Mouse (Mus musculus): ENCODE measurements around the gene Med27. TPM values are rescaled to one million over a fixed set of nuclear protein-coding genes. Genes with fewer than 3 reads are reported as not detected.

Med27 gene
- polyA plus RNA-seq, 1 experiment from 2014 or later: 57.9 TPM

DNA sequence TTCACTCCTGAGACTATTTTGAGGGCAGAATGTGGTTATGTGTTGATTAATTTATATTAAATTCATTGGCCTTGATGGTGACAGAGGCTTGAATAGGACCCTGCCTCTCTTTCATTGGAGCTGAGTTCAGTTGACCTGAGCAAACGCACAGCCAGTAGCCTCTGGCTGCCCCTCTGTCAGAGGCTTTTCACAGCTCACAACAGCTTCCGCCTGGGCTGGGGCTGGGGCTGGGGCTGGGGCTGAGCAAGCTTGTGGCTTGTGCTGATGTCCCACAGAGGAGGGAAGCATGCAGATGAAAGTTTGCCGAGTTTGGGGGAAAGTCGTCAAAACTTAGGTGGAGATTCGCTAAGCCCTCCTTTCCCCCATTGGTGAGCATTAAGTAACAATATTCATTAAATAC is 72.8 kb downstream of the Med27 start:
- no peaks in the 10 kb centered on the region for H3K9me3 ChIP-seq
- H3K27me3 ChIP-seq (replicated peaks; ENCODE audit: low read depth, poor library complexity, severe bottlenecking): no peaks in the 10 kb centered on the region
- H3K4me1 ChIP-seq: peaks cover 22% of the 10 kb centered on the region
- H3K36me3 ChIP-seq (replicated peaks): no peaks in the 10 kb centered on the region
- WGBS: 34% methylated on average over 5 of the region's 5 CpGs
- no peak for DNase-seq (ENCODE audit: low spot score)
- H3K4me3 ChIP-seq: no peak overlapping the region
- no peak overlapping the region for H3K27ac ChIP-seq (replicated peaks)

DNA sequence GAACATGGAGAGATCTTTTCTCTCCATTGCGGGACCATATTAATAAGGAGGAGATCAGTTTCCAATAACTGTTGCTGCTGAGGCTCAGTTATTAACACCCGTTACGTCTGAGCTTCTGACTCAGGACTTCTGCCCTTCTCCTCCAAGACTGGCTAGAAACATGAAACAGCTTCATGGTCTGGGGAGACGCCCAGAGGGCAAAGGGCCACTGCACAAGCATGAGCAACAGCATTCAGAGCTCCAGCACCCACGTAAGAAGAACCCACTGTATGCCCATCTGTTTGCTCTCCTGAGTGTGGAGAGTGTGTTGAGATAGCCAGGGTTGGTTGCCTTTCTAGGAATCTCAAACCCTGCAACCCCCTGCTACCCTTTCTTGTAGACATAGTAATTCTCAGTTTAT is 73.3 kb downstream of the Med27 start:
- 57% methylated on average over 5 of the region's 5 CpGs for WGBS
- H3K27me3 ChIP-seq (replicated peaks; ENCODE audit: low read depth, poor library complexity, severe bottlenecking): no peaks in the 10 kb centered on the region
- H3K4me1 ChIP-seq: peaks cover 22% of the 10 kb centered on the region
- H3K9me3 ChIP-seq: no peaks in the 10 kb centered on the region
- no peaks in the 10 kb centered on the region for H3K36me3 ChIP-seq (replicated peaks)
- H3K27ac ChIP-seq (replicated peaks): no peak overlapping the region
- no peak overlapping the region for H3K4me3 ChIP-seq
- no peak for DNase-seq (ENCODE audit: low spot score)

DNA sequence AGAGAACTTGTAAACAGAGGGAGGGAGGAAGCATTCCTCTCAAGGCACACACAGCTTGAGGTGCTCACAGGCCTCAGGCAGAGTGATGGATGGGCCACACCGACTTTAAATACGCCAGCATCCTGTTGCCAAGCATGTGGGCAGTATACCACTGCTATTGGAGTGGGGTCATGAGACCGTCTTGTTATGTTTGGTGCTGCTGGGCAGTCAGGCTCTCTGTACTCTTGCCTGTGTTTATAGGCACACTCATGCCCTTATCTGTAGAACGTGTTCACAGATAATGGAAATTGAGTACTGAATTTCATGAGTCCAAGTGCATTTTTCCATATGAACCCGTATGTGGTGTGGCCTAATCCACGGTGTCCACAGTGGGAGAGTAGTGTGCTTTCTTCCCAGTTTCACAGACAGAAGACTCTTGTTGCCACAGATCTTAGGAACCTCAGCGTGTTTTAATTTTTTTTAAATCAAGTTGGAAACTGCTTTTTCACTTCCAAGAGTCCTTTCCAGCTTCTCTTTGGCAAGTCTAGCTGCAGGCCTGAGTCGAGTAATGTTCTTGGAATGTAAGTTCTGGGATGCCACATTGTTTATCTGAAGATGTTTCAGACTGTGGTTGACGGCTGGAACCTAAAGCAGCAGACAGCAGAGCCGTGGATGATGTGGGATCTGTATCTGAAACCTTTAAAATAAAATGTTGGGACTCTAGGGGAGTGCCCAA is 75.7 kb downstream of the Med27 start:
- Histone ChIP-seq H3K9me3 (no peaks in the 10 kb centered on the region), H3K27ac (replicated peaks) (no peak overlapping the region), H3K27me3 (replicated peaks; ENCODE audit: low read depth, poor library complexity, severe bottlenecking) (no peaks in the 10 kb centered on the region), H3K36me3 (replicated peaks) (no peaks in the 10 kb centered on the region), H3K4me1 (peaks cover 22% of the 10 kb centered on the region), H3K4me3 (no peak overlapping the region)
- DNase-seq (ENCODE audit: low spot score): no peak
- 88% methylated on average over 10 of the region's 10 CpGs for WGBS

DNA sequence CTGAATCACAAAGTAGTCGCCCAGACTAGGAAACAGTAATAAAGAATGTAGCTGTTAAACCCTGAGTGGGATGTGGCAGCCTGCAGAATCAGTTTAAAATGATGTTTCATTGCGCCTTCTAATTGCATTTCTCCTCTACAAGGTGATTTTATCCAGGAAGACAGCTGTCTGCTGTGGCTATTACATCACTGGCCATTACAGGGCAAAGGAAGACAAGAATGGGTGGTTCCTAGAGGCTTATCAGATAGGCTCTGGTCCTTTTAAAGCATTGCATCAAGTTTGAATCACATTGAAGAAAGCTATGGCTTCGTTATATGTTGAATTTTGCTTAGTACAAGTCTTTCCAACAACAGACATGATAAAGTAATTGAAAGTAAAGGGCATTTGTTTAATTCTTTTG is 76.4 kb downstream of the Med27 start:
- Histone ChIP-seq H3K27ac (replicated peaks) (no peak overlapping the region), H3K27me3 (replicated peaks; ENCODE audit: low read depth, poor library complexity, severe bottlenecking) (no peaks in the 10 kb centered on the region), H3K36me3 (replicated peaks) (no peaks in the 10 kb centered on the region), H3K4me3 (no peak overlapping the region), H3K4me1 (peaks cover 22% of the 10 kb centered on the region), H3K9me3 (no peaks in the 10 kb centered on the region)
- no peak for DNase-seq (ENCODE audit: low spot score)
- WGBS: 86% methylated on average over 3 of the region's 3 CpGs

DNA sequence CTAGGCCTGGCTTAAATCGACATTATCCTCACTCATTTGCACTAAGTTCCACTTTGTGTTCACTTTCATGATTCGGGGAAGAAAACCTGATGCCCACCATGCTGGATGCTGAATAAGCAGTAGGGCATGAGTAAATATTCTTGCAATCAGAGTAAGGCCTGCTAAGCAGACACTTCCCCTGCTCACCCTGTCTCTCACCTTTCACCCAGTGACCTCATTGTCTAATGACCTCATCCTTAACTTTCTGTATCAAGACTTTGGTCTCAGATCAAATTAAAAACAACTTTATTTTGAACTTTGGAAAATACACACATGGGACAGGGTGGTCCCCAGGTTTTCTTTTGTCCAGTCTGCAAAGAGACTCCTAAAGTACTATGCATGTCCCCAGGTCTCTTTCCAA is 78.8 kb downstream of the Med27 start:
- WGBS: 85% methylated on average over 2 of the region's 2 CpGs
- H3K36me3 ChIP-seq (replicated peaks): no peaks in the 10 kb centered on the region

DNA sequence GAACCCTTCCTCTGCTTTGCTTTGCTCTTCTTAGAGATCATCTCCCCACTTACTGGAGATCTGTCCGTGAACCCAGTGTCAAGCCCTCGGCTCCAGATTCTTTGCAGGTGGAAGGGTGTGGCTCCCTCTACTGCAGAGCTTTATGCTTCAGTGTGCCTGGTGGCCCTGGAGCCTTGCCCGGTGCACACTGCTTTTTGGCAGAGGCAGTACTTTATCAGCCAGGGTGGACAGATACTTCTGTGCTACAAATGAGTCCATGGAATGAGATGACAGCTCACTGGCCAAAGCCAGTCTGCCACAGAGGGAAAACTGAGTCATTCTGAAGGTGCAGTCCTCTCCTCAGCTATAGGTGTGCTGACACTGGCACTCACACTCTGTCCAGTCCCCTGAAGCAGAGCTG is 80.1 kb downstream of the Med27 start:
- no peak overlapping the region for H3K4me3 ChIP-seq
- H3K36me3 ChIP-seq (replicated peaks): no peaks in the 10 kb centered on the region
- peaks cover 3% of the 10 kb centered on the region for H3K4me1 ChIP-seq
- H3K9me3 ChIP-seq: no peaks in the 10 kb centered on the region
- no peaks in the 10 kb centered on the region for H3K27me3 ChIP-seq (replicated peaks; ENCODE audit: low read depth, poor library complexity, severe bottlenecking)
- DNase-seq (ENCODE audit: low spot score): no peak
- WGBS: 87% methylated on average over 3 of the region's 3 CpGs
- no peak overlapping the region for H3K27ac ChIP-seq (replicated peaks)

More for the DNA sequence above, 78.8 kb downstream of the Med27 start:
- H3K27me3 ChIP-seq (replicated peaks; ENCODE audit: low read depth, poor library complexity, severe bottlenecking): no peaks in the 10 kb centered on the region
- H3K27ac ChIP-seq (replicated peaks): no peak overlapping the region
- DNase-seq (ENCODE audit: low spot score): no peak
- H3K4me1 ChIP-seq: peaks cover 3% of the 10 kb centered on the region
- H3K4me3 ChIP-seq: no peak overlapping the region
- H3K9me3 ChIP-seq: no peaks in the 10 kb centered on the region

DNA sequence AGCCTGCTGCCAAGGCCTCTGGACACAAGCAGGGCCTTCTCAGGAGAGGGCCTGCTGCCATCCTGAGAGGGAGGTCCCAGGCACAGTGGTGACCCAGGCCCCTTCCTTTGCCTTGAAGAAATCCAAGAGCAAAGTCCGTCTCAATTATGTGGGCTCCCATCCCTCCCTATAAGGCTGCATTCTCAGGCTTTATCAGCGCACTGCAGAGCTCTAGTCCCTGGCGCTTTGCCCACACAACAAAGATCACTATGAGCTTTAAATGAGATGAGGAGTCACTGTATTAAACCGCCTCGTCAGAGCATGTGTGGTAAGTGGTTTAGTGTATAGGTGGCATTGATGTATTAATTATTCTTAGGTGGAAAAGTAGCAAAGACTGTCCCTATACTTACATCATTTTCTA is 85.9 kb downstream of the Med27 start:
- DNase-seq (ENCODE audit: low spot score): no peak
- H3K27me3 ChIP-seq (replicated peaks; ENCODE audit: low read depth, poor library complexity, severe bottlenecking): no peaks in the 10 kb centered on the region
- no peaks in the 10 kb centered on the region for H3K9me3 ChIP-seq
- no peak overlapping the region for H3K27ac ChIP-seq (replicated peaks)
- no peaks in the 10 kb centered on the region for H3K36me3 ChIP-seq (replicated peaks)
- H3K4me1 ChIP-seq: no peaks in the 10 kb centered on the region
- H3K4me3 ChIP-seq: no peak overlapping the region
- WGBS: 85% methylated on average over 5 of the region's 5 CpGs

DNA sequence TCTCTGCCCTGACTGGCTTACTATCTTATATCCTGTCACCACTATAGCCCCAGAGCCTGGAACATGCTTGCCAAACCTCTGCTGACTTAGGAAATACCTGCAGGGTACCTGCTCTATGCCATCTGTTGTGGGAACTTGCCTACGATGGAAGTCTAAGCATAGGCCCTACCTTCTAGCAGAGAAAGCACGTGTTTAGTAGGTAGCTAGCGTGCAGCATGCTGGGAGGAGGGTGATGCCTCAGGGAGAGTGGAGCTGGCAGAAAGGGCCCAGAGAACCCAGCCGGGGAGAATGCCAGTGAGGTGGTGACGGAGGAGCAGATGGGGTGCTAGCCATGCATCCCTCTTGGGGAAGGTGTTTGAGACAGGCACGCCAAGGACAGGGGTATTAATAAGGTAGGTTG is 89.8 kb downstream of the Med27 start:
- Histone ChIP-seq H3K9me3 (no peaks in the 10 kb centered on the region), H3K27me3 (replicated peaks; ENCODE audit: low read depth, poor library complexity, severe bottlenecking) (no peaks in the 10 kb centered on the region), H3K4me1 (peaks cover 22% of the 10 kb centered on the region), H3K36me3 (replicated peaks) (no peaks in the 10 kb centered on the region), H3K4me3 (no peak overlapping the region), H3K27ac (replicated peaks) (no peak overlapping the region)
- WGBS: 95% methylated on average over 6 of the region's 6 CpGs
- no peak for DNase-seq (ENCODE audit: low spot score)

DNA sequence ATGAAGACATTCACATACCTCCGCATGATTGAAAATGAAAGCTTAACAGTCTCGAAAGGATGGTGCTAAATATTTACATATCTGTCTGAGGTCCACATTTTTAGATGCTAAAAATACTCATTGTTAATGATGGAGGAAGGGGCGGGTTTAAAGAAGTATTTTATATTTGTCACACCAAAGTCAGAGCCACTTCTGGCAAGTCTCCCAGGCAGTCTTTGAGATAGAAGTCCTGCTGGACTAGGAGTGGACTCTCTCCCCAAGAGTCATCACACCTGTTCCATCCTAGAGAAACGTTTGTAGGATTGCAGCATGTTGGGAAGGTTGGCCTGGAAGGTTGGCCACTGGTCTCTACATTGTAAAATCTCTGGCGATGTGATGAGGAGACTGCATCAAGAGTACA is 90.5 kb downstream of the Med27 start:
- H3K36me3 ChIP-seq (replicated peaks): no peaks in the 10 kb centered on the region
- H3K27me3 ChIP-seq (replicated peaks; ENCODE audit: low read depth, poor library complexity, severe bottlenecking): no peaks in the 10 kb centered on the region
- WGBS: 90% methylated on average over 5 of the region's 5 CpGs
- no peak overlapping the region for H3K27ac ChIP-seq (replicated peaks)
- H3K4me1 ChIP-seq: peaks cover 25% of the 10 kb centered on the region
- H3K9me3 ChIP-seq: no peaks in the 10 kb centered on the region
- no peak overlapping the region for H3K4me3 ChIP-seq
- DNase-seq (ENCODE audit: low spot score): no peak

DNA sequence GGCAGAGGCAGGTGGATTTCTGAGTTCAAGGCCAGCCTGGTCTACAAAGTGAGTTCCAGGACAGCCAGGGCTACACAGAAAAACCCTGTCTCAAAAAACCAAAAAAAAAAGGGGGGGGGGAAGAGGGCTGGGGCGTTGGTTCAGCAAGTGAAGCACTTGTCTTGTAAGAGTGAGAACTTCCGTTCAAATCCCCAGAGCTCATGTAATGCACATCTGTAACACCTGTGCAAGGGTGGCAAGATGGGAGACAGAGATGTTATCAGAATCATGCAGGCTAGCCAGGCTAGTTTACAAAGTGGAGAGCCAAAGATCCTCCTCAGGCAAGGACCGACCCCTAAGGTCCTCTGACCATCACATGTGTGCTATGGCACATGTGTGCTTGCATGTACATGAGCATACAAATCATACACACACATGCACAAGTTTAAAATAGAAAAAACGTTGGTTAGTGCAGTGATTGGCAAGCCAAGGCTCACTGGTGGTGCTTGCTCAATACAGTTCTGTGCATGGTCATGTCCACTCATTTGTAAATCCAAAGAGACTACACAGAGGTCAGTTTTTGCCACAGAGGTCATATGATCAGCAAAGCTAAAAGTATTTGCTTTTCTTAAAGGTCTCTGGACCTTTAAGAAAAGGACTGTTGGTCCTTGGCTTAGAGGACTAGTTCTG is 91.4 kb downstream of the Med27 start:
- DNase-seq (ENCODE audit: low spot score): no peak
- H3K27me3 ChIP-seq (replicated peaks; ENCODE audit: low read depth, poor library complexity, severe bottlenecking): no peaks in the 10 kb centered on the region
- peaks cover 25% of the 10 kb centered on the region for H3K4me1 ChIP-seq
- no peaks in the 10 kb centered on the region for H3K9me3 ChIP-seq
- H3K4me3 ChIP-seq: no peak overlapping the region
- WGBS: 90% methylated on average over 4 of the region's 4 CpGs
- no peak overlapping the region for H3K27ac ChIP-seq (replicated peaks)
- H3K36me3 ChIP-seq (replicated peaks): no peaks in the 10 kb centered on the region

DNA sequence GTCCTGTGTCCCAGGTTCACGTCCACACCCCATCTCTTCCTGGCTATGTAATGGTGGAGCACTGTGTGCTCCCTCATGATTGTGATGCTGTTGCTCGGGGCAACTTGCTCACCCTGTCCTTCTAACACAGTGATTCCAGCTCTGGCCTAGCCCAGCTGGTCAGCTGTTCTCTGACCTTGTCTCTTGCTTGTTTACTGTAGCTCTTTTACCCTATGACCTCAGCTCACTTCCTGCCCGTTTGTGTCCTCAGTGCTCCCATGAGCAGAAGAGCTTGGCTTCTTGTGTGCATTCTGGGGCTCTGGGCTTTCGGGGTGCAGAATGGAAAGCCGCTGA is 91.9 kb downstream of the Med27 start:
- Histone ChIP-seq H3K27ac (replicated peaks) (no peak overlapping the region), H3K4me1 (peaks cover 28% of the 10 kb centered on the region), H3K36me3 (replicated peaks) (no peaks in the 10 kb centered on the region), H3K27me3 (replicated peaks; ENCODE audit: low read depth, poor library complexity, severe bottlenecking) (no peaks in the 10 kb centered on the region), H3K4me3 (no peak overlapping the region), H3K9me3 (no peaks in the 10 kb centered on the region)
- 72% methylated on average over 5 of the region's 5 CpGs for WGBS
- no peak for DNase-seq (ENCODE audit: low spot score)

DNA sequence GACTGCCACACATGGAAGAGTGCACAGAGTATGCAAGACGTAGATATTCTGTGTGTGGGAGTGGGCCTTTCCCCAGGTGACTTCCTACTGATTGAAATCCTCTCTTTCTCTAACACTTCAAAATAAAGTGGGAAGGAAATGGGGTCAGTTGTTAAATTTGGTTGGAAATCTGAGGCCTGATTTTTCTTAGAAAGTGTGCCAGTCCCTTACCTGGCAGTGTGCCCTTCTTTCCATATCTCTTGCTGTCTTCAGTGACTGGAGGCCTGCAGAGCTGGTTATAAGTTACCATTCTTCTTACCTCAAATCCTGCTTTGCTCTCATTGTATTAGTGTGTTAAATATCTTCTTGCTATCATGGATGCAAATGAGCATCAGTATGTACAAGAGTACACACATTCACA is 92.4 kb downstream of the Med27 start:
- DNase-seq (ENCODE audit: low spot score): no peak
- 79% methylated on average over 1 of the region's 1 CpGs for WGBS
- no peak overlapping the region for H3K27ac ChIP-seq (replicated peaks)

DNA sequence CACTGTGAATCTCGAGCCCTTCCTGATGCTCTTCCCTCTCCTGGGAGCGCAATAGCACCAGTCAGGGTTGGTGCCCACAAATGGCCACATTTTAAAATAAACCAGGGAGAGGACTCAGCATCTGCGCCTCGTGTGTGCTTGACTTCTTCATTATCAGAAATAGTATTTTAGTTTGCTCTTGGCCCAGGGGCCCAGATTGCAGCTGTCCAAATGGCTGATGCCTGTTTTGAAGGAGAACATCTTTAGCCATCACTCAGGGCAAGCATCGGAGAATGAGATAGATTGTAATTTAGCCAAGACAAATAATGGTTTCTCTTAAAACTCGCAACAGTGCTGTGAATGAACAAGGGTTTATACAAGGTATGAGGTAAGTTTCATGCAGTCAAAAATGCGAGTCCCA is 92.8 kb downstream of the Med27 start:
- no peaks in the 10 kb centered on the region for H3K36me3 ChIP-seq (replicated peaks)
- H3K27ac ChIP-seq (replicated peaks): no peak overlapping the region
- peaks cover 37% of the 10 kb centered on the region for H3K4me1 ChIP-seq
- no peak overlapping the region for H3K4me3 ChIP-seq
- H3K27me3 ChIP-seq (replicated peaks; ENCODE audit: low read depth, poor library complexity, severe bottlenecking): no peaks in the 10 kb centered on the region
- DNase-seq (ENCODE audit: low spot score): no peak
- H3K9me3 ChIP-seq: no peaks in the 10 kb centered on the region
- WGBS: 84% methylated on average over 7 of the region's 7 CpGs

More for the DNA sequence above, 92.4 kb downstream of the Med27 start:
- Histone ChIP-seq H3K36me3 (replicated peaks) (no peaks in the 10 kb centered on the region), H3K4me3 (no peak overlapping the region), H3K4me1 (peaks cover 33% of the 10 kb centered on the region), H3K9me3 (no peaks in the 10 kb centered on the region), H3K27me3 (replicated peaks; ENCODE audit: low read depth, poor library complexity, severe bottlenecking) (no peaks in the 10 kb centered on the region)

Measured in embryonic facial prominence, embryonic 10.5 days (tissue).